ENCODE assay signal across 8 mouse cellular contexts in the genomic region with DNA sequence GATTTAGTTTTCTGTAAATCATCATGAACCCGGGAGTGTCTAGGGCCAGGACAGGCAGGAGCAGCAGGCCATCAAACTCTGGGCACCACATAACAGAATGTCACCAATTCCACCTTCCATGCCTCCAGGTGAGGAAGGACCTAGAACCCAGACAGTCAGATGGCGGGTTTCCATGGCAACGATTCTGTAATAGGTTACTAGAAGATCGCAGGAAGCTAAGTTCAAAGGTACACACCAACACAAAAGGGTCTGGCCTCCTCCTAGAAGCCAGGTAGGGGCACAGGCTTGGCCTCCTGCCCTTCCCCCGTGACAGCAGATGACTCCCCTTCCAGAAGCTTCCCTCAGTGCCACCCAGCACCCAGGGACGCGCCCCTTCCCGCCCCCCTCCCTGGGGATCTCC. TPM values are rescaled to one million over a fixed set of nuclear protein-coding genes. Genes with fewer than 3 reads are reported as not detected.
DNase-seq lines count a peak whose midpoint lies in the region; ATAC-seq and TF ChIP-seq lines count a peak whose summit lies in the region.

No protein-coding gene starts in this region.

- TF ChIP-seq CTCF in intestine, postnatal 0 days (IDR thresholded peaks at IDR 0.05; ENCODE audit: low read depth) = no peak

- no peaks in the 10 kb centered on the region for H3K27me3 ChIP-seq in intestine, postnatal 0 days (replicated peaks; ENCODE audit: control insufficient read depth, insufficient read depth, low read length)
- H3K27me3 ChIP-seq in stomach, embryonic 14.5 days (ENCODE audit: control insufficient read depth, insufficient read depth, low read length) = no peaks in the 10 kb centered on the region

- DNase-seq in adipocyte (ENCODE audit: low spot score) = peak; percentile 14
- DNase-seq in cerebellum, postnatal 10 days = peak; percentile 63 to 78
- DNase-seq in gastrocnemius, postnatal 10 days = peak; percentile 22
- DNase-seq in left cerebral cortex, postnatal 4 days = peak; percentile 33
- peak; percentile 33 for DNase-seq in mesoderm, embryonic 11.5 days (ENCODE audit: low read depth, low spot score)
- DNase-seq in spleen, adult 12 weeks (ENCODE audit: low spot score) = no peak

- intact Hi-C loops in left cerebral cortex, postnatal 4 days (cut with DNase I) = loop anchor here (10.0 kb wide), 1 partner anchor 76 kb away; no protein-coding TSS in a partner anchor

- H3K4me3 ChIP-seq in intestine, postnatal 0 days (ENCODE audit: low read depth, low read length) = peak overlapping the region; percentile 74
- peak overlapping the region; percentile 84 for H3K4me3 ChIP-seq in stomach, embryonic 14.5 days (ENCODE audit: low read depth, low read length)

- peaks cover 15% of the 10 kb centered on the region for H3K36me3 ChIP-seq in intestine, postnatal 0 days (ENCODE audit: control insufficient read depth, insufficient read depth)
- H3K36me3 ChIP-seq in stomach, embryonic 14.5 days (ENCODE audit: control insufficient read depth, insufficient read depth, low read length) = peaks cover 7% of the 10 kb centered on the region

- H3K4me2 ChIP-seq in intestine, postnatal 0 days (replicated peaks; ENCODE audit: low read depth) = peak overlapping the region; percentile 70
- peak overlapping the region; percentile 87 for H3K4me2 ChIP-seq in stomach, embryonic 14.5 days (replicated peaks; ENCODE audit: low read depth, low read length)

- H3K9me3 ChIP-seq in intestine, postnatal 0 days (ENCODE audit: control insufficient read depth) = no peaks in the 10 kb centered on the region
- H3K9me3 ChIP-seq in stomach, embryonic 14.5 days (ENCODE audit: control insufficient read depth, low read depth, low read length) = no peaks in the 10 kb centered on the region

- peaks cover 13% of the 10 kb centered on the region for H3K4me1 ChIP-seq in intestine, postnatal 0 days (replicated peaks; ENCODE audit: control insufficient read depth, insufficient read depth, low read length)
- H3K4me1 ChIP-seq in stomach, embryonic 14.5 days (ENCODE audit: control insufficient read depth, insufficient read depth, low read length) = peaks cover 5% of the 10 kb centered on the region; the same call in 1 of the 2 replicates

- peak overlapping the region; percentile 92 for H3K9ac ChIP-seq in intestine, postnatal 0 days (ENCODE audit: low read depth, low read length)
- peak overlapping the region; percentile 82 for H3K9ac ChIP-seq in stomach, embryonic 14.5 days (replicated peaks; ENCODE audit: low read depth, low read length)

- no peak for ATAC-seq in intestine, postnatal 0 days
- ATAC-seq in stomach, embryonic 14.5 days (ENCODE audit: insufficient number of reproducible peaks, insufficient read depth, low FRiP score, low read depth) = no peak

- peak overlapping the region; percentile 98 for H3K27ac ChIP-seq in intestine, postnatal 0 days (ENCODE audit: low read depth, low read length)
- H3K27ac ChIP-seq in stomach, embryonic 14.5 days (ENCODE audit: low read length) = peak overlapping the region; percentile 80; the same call in 1 of the 2 replicates

- WGBS in intestine, postnatal 0 days = 5% methylated on average over 8 of the region's 8 CpGs
- WGBS in stomach, embryonic 14.5 days = 16% methylated on average over 8 of the region's 8 CpGs

RNA-seq across cellular contexts. Expression of gene Arrdc4, which starts 0.7 kb away (rescaled TPM):
- 10 to 100 TPM; 13.0 to 13.1 TPM for total RNA-seq in gastrocnemius, postnatal 10 days (2021)
- polyA plus RNA-seq in intestine, postnatal 0 days (2015; fragmentation: Nextera tagmentation; extraction: Ambion mirVana) = 104 and 107 TPM in 2 replicates
- total RNA-seq in left cerebral cortex, postnatal 4 days (2021) = 10 to 100 TPM; 38.2 to 42.0 TPM
- 22.2 and 25.8 TPM in 2 replicates for polyA plus RNA-seq in stomach, embryonic 14.5 days (2014; fragmentation: Nextera tagmentation; extraction: Ambion mirVana)
